Mouse (Mus musculus) megakaryocyte, embryonic 14.5 days (primary cell): ENCODE measurements around the gene Dnhd1.

Experiments used
- FLI1 ChIP-seq: IDR thresholded peaks from 2 replicates; pipeline ENCODE4 v1.6.1; 2012; ENCODE audit warnings: low read length, inconsistent platforms, mixed read lengths
- GATA1 ChIP-seq: IDR thresholded peaks from 3 replicates; pipeline ENCODE4 v1.6.1; 2012; ENCODE audit warnings: mixed read lengths, low read length, inconsistent platforms, borderline replicate concordance

- TF ChIP-seq GATA1 (no peak), FLI1 (no peak)
Observed at GRCm38 (mm10) chr7:105761813-105762484, 111.3 kb downstream of the Dnhd1 start.
